Comparison of ENCODE assay signal across 36 mouse cellular contexts in genomic region chr8:123854252-123854651, GRCm38 (mm10). TPM values are rescaled to one million over a fixed set of nuclear protein-coding genes. Genes with fewer than 3 reads are reported as not detected.
"Had no signal": no experiment of that assay in that cellular context is flagged by ENCODE, and none has a peak within 500 bp of the region (broad histone marks: within the 10 kb centered on the region; RNA-seq: fewer than 3 reads in every experiment).

No protein-coding gene starts in this region.

- DNase-seq: heart, postnatal 10 days; heart, postnatal 14 days; heart, postnatal 36 days; heart, postnatal 4 days; kidney, adult 11 months; kidney, adult 18-20 months; kidney, adult 2 months; kidney, adult 8-10 months; kidney, adult 9 months; kidney, postnatal 10 days; kidney, postnatal 14 days; kidney, postnatal 25 days; kidney, postnatal 36 days; kidney, postnatal 4 days; layer of hippocampus, adult 9-11 months; layer of hippocampus, postnatal 36 days had no signal

- ATAC-seq: hindbrain, embryonic 16.5 days; hindbrain, postnatal 0 days; inflammation-experienced regulatory T-cells, adult 6 months; intestine, embryonic 15.5 days; intestine, embryonic 16.5 days; intestine, postnatal 0 days had no signal

- H3K36me3 ChIP-seq: heart, embryonic 12.5 days; heart, embryonic 15.5 days; hindbrain, embryonic 12.5 days; hindbrain, embryonic 15.5 days; intestine, embryonic 15.5 days; kidney, embryonic 15.5 days had no signal

- H3K27ac ChIP-seq: heart, embryonic 13.5 days; heart, embryonic 15.5 days; hindbrain, embryonic 10.5 days; hindbrain, embryonic 12.5 days; hindbrain, embryonic 13.5 days; hindbrain, embryonic 14.5 days; hindbrain, embryonic 15.5 days; hindbrain, postnatal 0 days; intestine, embryonic 15.5 days; kidney, embryonic 15.5 days; kidney, postnatal 0 days; layer of hippocampus, adult 2 months; left cerebral cortex, adult 2 months had no signal

- H3K9ac ChIP-seq: heart, embryonic 12.5 days; heart, embryonic 13.5 days; heart, embryonic 15.5 days; hindbrain, embryonic 12.5 days; hindbrain, embryonic 13.5 days; hindbrain, embryonic 14.5 days; hindbrain, embryonic 15.5 days; intestine, embryonic 15.5 days; kidney, embryonic 15.5 days had no signal

- H3K27me3 ChIP-seq: heart, embryonic 12.5 days; heart, embryonic 13.5 days; heart, embryonic 15.5 days; hindbrain, embryonic 12.5 days; hindbrain, embryonic 15.5 days; intestine, embryonic 15.5 days had no signal

- H3K9me3 ChIP-seq: heart, embryonic 15.5 days; hindbrain, embryonic 10.5 days; hindbrain, embryonic 12.5 days; hindbrain, embryonic 13.5 days; hindbrain, embryonic 15.5 days; intestine, embryonic 15.5 days; kidney, embryonic 15.5 days had no signal

- H3K4me2 ChIP-seq: heart, embryonic 11.5 days; heart, embryonic 12.5 days; heart, embryonic 13.5 days; heart, embryonic 15.5 days; hindbrain, embryonic 12.5 days; hindbrain, embryonic 13.5 days; hindbrain, embryonic 14.5 days; hindbrain, embryonic 15.5 days; intestine, embryonic 15.5 days; kidney, embryonic 15.5 days had no signal

- H3K4me3 ChIP-seq: heart, embryonic 12.5 days; heart, embryonic 13.5 days; heart, embryonic 15.5 days; hindbrain, embryonic 10.5 days; hindbrain, embryonic 12.5 days; hindbrain, embryonic 13.5 days; hindbrain, embryonic 15.5 days; intestine, embryonic 15.5 days; kidney, embryonic 15.5 days; layer of hippocampus, adult 2 months; left cerebral cortex, adult 2 months had no signal

RNA-seq across cellular contexts. Expression of gene Acta1, which starts 40.3 kb away (rescaled TPM):
- total RNA-seq: hematopoietic stem cell, adult 5-6 weeks had no signal
